Mouse (Mus musculus) T-cell, adult 2 months (primary cell): Measurements from ENCODE around the gene Zbtb5.
A peak's percentile ranks its signal among the peaks of the same experiment; 100 is the strongest.
"Not testable (repeated sequence)": the region's sequence is repeated elsewhere in the genome, so short reads cannot be mapped to it uniquely, and the experiment has no call there.

Experiments
- DNase-seq: peaks from one replicate; pipeline ENCODE4 v3.0.0; 2022; ENCODE audit warnings: low spot score

Gene Zbtb5

DNA sequence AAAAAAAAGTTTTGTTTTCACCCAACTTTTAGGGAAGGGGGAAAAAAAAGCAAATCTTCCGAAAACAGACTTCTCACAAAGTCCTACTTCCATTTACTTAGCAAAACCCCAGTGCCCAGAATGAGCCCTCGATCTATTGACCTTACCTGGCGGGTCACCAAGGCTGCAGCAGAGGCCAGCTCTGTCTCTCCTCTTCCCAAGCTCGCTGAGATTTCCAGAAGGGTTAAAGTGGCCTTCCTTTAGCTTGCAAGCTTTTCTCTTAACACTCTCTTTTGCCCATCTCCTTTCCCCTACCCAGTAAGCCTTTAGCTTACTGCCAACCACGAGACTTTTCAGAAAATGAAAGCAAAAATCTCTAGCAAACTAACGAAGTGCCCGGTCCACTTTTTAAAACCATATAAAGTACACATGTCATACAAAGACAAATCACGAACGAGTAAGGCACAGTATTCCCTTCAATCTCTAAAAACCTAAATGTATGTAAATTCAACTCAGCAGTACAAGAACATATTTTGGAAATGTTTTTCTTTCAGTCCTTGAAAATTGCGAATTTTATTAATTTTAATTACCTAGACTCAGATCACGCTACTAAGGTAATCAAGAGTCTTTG, 1.3 kb downstream of the Zbtb5 start:
- DNase-seq = no peak

DNA sequence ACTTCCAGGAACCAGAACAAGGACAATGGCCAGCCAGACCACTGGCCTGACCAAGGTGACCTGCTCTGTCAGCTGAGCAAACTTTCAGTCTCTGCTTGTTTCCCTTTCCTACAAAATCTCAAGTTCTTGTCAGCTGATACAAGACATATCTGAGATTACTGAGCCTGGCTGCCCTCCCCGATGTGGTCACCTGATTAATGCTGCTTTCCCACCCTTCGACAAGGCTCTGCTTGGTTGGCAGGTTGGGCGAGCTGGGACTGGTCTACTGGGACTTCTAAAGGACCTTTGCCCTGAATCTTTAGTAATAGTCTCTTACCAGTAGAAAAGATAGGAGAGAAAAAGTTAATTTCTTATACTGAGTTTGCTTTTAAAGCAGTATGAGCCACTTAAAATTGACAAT, 6.8 kb downstream of the Zbtb5 start:
- DNase-seq = no peak

DNA sequence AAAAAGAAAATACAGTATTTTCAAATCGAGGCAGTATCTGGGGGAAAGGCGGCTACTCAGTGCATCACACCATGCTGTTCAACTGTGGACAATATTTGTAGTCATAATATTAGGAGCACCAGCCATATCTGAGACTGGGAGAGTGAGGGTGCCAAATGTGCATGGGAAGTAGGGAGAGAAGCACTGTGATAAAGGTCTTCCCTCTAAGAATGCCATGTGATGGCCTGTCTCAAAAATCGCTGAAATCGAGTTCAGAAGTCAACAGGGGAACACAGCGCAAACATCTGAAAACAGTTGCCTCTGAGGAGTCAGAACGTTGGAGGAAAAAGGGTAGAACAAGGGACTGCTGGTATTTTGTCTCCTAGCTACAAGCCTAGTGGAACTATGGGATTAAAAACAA, 12.2 kb downstream of the Zbtb5 start:
- no peak for DNase-seq

DNA sequence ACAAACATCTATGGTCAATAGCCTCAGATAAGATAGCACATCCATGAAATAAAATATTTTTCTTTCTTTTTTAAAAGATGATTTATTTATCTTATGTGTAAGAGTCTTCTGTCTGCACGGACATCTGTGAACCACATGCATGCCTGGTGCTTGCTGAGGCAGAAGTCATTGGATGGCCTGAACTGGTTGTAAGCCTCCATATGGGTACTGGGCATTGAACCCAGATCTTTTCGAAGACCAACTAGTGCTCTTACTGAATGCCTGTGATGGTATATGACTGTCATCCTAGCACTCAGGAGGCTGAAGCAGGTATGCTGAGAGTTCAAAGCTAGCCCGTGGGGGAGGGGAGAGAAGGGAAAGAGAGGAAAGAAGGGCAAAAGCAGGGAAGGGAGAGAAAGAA, 14.1 kb downstream of the Zbtb5 start:
- no peak for DNase-seq

DNA sequence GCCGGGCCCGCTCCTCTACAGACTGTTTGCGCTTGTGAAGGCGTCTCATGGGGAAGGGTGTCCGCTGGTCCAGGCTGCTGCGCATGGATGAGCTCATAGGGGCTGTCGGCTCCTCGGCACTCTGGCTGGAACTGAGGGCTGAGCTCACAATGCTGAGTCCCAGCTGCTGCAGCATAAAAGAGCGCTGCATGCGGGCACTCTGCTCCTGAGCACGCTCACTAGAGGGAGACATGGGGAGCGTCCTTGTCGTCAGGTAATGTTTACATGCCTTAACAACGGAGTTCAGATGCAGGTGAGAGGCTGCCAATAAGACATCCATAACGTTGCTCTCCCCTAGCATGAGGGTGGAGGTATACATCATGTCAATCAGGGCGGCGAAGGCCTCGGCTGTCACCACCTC, 17.4 kb downstream of the Zbtb5 start:
- no peak for DNase-seq

DNA sequence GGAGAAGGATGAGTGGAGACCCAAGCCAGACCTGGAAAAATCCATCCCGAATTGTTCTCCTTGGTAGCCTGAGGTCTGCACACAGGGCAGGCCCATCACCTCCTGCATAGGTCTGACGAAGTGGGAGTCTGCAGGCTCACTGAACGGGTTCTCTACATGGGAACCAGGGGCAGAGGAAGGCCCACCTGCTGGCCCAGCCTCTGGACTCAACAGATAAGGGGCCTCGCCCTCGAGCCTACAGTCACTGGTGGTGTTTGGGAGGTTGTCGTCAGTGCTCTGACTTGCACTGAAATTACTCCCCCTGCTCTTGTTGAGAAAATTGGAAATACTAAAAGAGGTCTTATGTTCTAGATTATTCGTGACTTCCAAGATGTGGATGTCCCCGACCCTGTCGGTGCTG, 18.4 kb downstream of the Zbtb5 start:
- no peak for DNase-seq

DNA sequence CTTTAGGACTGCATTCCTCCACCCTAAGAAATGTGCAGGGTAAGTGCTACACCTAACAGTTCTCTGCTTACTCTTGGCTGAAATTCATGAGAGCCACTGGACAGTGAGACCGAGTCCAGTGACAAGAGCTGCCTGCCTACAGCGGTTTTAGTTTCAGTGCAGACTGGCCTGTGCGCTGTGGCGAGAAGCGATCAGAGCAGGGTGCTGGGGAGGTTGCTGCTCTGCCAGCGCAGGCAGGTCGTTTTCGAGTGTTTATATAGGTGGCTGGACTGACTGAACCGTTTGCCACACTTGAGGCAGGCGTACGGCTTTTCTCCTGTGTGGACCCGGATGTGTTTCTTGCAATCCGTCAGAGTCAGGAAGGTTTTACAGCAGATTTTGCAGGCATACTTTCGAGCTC, 19.0 kb downstream of the Zbtb5 start:
- DNase-seq = not testable (repeated sequence)

DNA sequence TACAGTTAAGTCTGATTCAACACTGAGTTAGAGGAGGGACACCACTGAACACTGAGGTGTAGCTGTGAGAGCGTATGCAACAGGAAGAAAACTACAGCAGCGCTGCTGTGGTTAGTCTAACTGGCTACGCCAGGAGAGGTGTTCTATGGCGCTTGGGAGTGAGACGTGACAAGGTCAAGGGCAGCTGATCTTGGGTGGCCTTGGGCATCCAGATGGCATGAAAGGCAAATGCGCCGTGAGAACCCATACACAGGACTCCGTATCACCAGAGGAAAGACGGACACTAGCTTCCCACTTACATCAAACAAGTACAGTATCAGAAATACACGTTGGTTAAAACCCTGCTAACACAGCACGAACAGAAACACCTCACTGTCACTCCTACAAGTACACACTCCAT, 19.9 kb downstream of the Zbtb5 start:
- DNase-seq = not testable (repeated sequence)

DNA sequence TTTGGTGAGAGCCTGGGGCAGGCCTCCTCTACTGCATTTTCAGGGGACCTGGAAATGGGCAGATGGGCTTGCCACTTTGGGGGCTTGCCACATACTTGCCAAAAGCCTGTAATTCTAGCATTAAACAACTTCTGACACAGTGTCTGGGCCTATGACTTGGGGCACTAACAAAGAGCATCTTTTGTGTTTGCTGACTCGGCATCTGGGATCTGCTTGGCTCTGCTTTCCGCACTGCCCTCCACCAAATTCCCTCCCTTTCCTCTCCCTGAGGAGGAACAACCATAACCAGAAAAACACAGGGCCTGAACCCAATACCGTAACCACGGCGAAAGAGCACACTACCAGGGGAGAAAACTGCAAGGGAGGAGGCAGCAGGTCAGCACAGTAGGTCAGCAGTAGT, 21.7 kb downstream of the Zbtb5 start:
- DNase-seq = no peak

DNA sequence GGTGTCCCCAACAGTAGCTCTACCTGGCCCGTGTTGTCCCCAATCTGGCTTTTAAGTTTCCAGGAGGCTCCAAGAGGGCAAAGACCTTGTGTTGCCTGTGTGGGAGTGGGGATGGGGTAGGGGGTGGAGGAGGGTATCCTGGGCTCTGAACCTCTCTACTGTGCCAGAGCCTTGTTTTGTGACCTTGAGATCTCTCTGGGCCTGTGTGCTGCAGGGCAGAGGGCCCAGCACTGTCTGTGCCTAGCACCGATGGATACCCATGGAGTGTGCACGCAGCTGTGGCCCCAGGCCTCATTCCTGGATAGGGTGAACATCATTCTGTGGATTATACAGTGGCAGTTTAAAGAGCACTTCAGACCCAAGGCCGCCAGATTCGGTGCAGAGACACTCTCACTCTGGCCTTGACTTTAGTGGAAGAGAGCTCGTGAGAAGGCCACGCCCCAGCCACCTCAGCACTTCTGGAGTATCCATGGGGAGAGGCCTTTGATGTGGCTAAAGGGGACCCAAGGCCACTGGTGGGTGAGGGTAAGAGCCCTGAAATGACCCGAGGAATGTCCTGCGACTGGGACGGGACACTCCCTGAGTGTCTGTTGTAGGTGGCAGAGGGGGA, 29.0 kb downstream of the Zbtb5 start:
- no peak for DNase-seq

DNA sequence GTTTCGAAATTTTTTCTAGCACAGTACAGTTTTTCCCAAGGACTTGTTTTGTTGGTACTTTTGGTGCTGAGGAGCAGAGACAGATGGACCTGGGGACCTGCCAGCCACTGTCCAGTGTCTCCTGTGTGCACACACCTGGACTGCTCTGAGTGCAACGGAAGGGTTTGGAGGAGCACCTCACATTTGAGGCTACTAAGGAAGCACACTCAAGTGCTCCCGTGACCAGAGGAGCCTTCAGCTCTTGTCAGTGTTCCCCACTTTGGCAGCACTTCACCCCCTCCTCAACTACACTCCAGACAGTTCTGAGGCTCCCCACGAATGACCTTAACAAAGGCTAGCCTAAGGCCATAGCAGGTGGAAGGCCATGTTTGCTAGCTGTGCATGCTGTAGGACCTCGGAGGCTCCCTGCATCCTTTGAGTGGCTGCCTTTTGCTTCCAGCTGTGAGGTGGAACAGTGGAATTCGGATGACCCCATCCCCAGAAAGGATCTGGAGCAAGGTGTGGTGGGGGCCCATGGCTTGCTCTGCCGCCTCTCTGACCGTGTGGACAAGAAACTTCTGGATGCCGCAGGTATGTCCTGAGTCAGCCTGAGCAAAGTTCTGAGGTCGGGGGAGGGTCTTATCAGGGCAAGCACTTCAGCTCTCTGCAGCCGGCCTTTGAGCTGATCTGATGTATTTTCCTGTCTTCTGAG, 29.6 kb downstream of the Zbtb5 start:
- no peak for DNase-seq

DNA sequence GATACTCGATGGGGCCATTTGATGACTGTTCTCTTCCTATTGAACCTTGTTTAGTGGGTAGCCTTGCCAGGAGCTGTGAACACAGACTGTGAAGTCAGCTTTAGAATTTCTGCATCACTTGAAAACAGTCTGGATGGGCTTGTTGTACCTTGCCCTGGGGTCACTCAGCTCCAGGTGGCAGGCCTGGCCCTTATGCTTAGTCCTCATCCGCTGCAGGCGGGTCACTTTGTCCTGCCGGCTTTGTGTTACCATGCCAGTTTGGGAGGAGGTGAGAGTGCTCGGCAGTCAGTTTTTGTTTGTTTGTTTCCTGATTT, 30.3 kb downstream of the Zbtb5 start:
- DNase-seq = no peak

DNA sequence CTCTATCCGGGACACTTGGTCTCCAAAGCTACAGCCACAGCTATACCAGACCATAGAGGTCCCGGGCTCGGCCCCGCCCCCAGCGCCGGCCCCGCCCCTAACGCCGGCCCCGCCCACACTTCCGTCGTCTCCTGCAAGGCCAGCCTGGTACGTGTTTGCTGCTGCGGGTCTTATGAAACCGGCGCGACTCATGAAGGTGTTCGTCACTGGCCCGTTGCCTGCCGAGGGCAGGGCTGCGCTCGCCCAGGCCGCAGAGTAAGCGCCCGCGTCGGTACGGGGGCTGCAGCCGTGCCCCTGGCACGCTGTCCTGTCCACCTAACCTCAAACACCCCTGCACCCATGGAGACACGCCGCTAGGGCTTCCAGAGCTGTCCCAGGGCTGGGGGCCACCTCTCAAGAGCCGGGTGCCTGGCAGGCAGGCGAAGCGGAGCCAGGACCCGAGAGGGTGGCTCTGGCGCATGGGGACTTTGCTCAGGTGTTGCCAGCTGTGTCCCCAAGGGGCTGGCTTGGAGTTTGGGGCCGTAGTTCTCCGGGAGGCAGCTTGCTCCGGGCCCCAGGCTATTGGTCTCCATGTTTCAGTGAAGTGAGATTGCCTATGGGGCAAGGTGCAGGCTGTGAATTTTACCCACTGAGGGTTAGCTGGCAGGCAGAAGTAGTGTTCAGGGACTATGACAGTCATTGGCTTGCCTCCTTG, 30.8 kb downstream of the Zbtb5 start, which contains the start of gene Grhpr:
TSS of gene Grhpr (plus strand) at position 116 of the 694 bp plus-strand sequence.
- DNase-seq = peak; percentile 76

DNA sequence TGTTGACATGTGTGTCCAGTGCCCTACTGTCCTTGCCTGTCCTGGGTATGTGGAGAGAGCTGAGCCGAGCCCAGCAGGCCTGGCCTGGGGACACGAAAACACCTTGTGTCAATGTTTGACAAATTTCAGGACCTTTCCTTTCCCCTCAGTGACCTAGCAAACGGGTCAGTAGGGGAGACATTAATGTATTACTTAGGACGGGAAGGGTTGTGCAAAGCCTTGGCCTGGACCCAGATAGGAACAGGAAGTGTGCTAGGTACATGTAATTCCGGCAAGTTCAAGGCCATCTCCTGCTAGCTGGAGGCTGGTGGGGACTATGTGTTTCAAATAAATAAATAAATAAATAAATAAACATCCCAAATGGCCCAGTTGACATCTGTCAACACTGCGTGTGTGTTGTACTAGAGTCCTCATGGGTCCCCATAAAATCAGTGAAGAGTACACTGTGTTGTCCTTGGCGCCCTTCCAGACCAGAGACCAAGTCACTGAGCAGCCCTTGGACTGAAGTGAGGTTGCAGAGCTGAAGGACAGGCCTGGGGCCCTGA, 32.3 kb downstream of the Zbtb5 start:
- DNase-seq = no peak

DNA sequence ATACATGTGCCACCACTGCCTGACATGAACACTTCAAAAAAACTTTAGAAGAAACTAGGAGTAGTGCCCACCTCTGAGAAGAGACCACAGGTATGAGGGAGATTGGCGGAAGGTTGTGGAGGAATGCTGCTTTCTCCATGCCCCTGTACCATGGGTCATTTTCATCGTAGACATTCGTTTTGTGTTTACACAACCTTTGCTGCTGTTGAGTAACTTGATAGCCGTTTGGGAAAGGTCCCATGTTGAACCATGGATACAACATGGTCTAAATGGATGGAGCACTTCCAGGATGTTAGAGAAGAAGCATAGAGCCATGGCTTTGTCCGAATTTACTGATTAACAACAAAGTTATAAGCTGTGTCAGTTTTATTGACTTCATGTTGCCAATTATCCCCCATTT, 34.0 kb downstream of the Zbtb5 start:
- no peak for DNase-seq

DNA sequence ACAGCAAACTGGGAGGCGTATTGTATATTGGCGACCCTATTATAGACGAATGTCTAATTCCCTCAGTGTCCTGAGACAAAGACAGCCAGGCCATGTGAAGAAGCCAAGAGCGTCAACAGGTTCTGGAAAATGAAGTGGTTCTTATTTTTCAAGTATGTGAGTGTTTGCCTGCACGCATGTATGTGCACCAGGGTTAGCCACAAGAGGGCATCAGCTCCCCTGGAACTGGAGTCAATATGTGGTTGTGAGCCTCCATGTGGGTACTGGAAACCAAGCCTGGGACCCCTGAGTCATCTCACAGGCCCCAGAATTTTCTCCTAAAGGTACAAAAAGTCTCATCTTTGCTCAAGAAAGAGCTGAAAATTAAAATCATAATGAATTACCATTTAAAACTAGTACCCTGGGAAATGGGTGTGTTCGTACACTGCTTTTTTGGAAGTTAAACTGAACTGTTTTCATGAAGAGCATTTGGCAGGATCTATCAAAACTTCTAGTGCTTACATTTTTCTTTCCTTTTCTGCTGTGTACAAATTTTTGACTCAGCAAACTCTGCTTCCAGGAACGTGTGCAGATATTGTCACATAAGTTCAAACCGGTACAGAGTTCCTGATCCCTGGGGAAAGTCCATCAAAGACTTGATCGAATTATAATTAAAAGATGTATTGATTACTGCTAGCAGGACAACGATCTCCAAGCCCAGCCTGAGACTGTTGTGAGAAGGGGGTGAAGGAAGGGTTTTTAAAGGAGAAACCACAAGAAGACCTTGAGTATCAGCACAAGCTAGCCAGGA, 35.1 kb downstream of the Zbtb5 start:
- no peak for DNase-seq

DNA sequence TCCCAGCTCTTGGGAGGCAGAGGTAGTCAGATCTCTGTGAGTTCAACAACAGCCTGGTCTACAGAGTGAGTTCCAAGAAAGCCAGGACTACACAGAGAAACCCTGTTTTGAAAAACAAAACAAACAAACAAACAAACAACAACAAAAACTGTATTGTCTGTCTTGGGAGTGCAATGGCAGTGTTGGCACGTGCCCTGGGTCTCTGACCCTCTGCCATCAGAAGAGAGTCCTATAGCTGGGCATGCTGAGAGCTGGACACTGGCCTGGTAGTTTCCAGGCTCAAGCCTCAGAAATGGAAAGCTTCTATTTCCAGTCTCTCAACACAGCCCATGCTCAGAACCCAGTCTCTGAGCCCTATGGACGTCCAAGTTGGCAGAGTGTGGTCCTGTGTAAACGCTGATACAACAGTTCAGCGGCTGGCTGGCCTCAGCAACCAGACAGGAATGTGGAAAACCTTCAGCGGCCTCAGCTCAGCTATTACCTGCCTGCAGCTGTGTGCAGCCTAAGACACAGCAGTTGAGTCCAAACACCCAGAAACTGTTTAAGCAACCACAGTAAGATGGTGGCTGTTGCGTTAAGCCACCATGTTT, 36.1 kb downstream of the Zbtb5 start:
- no peak for DNase-seq

DNA sequence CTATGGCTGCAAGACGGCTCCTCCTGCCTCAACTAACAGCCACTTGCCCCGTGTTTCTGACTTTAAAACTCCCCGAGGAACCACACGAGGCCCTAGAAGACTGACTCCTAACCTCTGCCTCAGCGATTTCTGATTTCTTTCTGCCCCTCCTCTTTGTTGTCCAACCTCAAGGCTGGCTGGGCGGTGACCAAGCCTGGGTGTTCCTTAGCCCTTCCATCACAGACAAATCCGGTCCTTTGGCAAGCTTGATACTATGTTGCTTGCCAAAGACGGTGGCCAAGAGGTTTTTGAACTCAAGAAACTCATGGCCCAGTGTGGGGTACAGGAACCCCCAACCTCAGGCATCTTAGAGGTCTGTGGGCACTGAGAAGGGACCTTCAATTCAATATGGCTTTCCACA, 37.9 kb downstream of the Zbtb5 start:
- no peak for DNase-seq

DNA sequence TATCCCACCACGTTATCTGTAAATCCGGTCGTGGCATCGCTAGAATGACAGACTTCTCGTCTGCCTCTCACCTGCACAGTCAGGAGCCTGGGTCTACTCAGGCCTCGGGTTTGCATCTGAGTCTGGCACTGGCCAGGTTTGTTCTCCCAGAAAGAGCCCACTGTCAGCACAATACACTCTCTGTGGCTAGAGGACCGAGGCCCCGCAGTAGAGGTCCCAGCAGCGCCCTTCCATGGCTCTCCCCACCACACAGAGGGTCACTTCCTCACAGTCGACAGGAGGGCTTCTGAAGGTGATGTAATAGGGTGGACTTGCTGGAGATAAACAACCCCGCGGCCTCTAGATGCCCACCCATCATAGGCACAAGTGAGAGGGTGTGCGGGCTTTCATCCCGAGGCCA, 38.3 kb downstream of the Zbtb5 start:
- DNase-seq = no peak

DNA sequence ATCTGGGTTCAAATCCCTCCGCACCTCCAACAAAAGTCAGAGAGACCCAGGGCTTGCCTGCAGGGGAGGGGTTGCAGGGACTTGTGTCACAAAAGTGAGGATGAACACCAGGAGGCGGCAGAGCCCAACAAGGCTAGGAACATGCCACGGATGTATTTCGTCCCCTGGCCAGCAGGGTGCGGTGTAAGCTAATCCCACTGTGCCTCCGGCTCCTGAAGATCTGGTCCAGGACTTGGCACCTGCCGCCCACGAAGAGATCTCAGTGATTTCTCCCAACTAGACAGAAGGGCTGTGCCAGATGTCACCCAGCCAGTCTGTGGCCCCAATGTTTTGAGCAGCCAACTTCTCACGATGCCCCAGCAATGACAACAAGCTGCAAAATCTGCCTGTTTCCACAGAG, 38.8 kb downstream of the Zbtb5 start:
- peak; percentile 90 for DNase-seq

DNA sequence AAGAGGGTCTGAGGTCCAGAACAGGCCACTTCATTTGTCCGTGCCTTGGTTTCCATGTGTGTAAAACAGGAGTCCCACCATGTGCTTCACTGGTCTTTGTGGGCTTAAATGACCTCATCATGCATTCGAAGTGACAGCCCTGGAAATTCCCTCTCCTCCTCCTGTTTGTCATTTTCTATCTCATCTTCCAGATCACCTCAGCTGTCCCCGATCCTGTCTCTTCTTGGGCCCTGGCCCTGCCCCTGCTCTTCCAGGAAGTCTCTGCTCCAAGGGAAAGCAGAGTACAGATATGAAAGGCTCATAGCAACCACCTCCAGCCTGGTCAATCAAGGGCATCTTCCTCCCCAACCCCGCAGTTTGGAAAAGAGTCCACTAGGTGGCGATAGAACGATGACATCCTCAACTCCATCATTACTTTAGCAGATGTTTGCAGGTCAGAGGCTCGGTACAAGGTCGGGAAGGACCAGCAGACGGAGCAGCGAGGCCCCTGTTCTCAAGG, 41.6 kb downstream of the Zbtb5 start:
- DNase-seq = peak; percentile 28

DNA sequence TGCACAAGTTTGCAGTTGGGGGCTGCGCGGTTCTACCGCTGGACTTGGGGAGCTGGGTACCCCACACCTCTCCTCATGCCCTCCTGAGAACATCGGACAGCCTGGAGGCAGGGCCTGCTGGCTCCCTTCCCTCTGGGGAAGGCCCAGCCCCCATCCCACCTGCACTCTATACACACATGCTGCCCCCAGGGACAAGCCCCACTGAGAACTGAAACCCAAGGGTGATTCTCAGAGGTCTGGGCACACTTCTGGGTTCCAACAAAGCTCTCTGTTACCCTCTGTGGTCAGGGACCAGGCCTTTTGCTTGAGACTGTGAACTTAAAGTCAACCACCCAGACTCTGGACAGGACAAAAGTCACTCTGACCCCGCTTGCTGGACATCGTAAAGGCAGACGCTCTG, 42.2 kb downstream of the Zbtb5 start:
- no peak for DNase-seq
